Mouse (Mus musculus): ENCODE data around the gene Slc51b. TPM values are rescaled to one million over a fixed set of nuclear protein-coding genes. Genes with fewer than 3 reads are reported as not detected.

The Slc51b gene
- total and polyA plus RNA-seq, 3 experiments = not detected

DNA sequence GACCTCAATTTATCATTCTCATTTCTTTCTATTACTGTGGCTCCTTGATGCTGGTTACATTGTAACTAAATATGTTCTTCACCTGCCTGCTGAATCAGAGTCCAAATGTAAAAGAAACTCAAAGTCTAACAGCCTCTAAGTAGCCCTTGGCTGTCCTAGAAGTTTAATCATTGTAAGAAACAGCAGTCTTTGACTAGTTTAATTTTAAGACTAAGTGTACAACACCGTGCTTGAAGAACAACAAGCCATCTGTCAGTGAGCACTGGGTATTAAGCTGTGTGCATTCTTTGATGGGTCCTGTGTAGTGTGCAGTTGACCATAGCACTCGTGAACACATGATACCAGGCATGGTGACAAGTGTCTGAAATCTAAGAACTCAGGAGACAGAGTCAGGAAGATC lies 4.8 kb upstream of the Slc51b start:
- dilution Hi-C loops (cut with MboI; ENCODE audit: extremely low pct_ligation_motif_present, extremely low pct_unique_long_range_greater_than_20kb, low sequenced_read_pairs) (no loop called here), in situ Hi-C loops (cut with MboI; ENCODE audit: low pct_ligation_motif_present, low pct_unique_long_range_greater_than_20kb, low sequenced_read_pairs) (loop anchor here (5.0 to 10.0 kb wide), 2 partner anchors 45 to 203 kb away; no protein-coding TSS in a partner anchor)
- no peaks in the 10 kb centered on the region for H3K36me3 ChIP-seq (replicated peaks in 1 of 2; ENCODE audit: control insufficient read depth in 1 of 2, insufficient read depth in 1 of 2, low read length in 1 of 2)
- no peak for DNase-seq (ENCODE audit: extremely low read depth)
- H3K9me3 ChIP-seq (replicated peaks; ENCODE audit: low read length) = no peaks in the 10 kb centered on the region
- H3K4me2 ChIP-seq (ENCODE audit: insufficient read depth, low read depth, poor library complexity, severe bottlenecking) = no peak overlapping the region
- H3K27ac ChIP-seq (ENCODE audit: insufficient read depth, low read depth) = no peak overlapping the region
- no peaks in the 10 kb centered on the region for H3K79me2 ChIP-seq (replicated peaks; ENCODE audit: control insufficient read depth, extremely low read depth, insufficient read depth, poor library complexity, severe bottlenecking)
- H3K4me3 ChIP-seq (replicated peaks in 1 of 3; ENCODE audit: low read depth in 2 of 3, low read length in 2 of 3, poor library complexity in 1 of 3) = no peak overlapping the region
- H3K27me3 ChIP-seq (replicated peaks) = no peaks in the 10 kb centered on the region
- peaks cover 0 to 9% of the 10 kb centered on the region in 2 experiments; a peak in 2 of 4 replicates for H3K4me1 ChIP-seq (ENCODE audit: control insufficient read depth in 1 of 2, insufficient read depth in 2 of 2)
- H3K9ac ChIP-seq (ENCODE audit: insufficient read depth, low read depth) = no peak overlapping the region
- no peak for TF ChIP-seq POLR2AphosphoS2 (IDR thresholded peaks at IDR 0.05; ENCODE audit: low read depth, low read length)
- no peak for TF ChIP-seq SMC3 (IDR thresholded peaks at IDR 0.05; ENCODE audit: low read depth, low read length)
- TF ChIP-seq GABPA (IDR thresholded peaks at IDR 0.05; ENCODE audit: insufficient replicate concordance, low read depth, low read length) = no peak

DNA sequence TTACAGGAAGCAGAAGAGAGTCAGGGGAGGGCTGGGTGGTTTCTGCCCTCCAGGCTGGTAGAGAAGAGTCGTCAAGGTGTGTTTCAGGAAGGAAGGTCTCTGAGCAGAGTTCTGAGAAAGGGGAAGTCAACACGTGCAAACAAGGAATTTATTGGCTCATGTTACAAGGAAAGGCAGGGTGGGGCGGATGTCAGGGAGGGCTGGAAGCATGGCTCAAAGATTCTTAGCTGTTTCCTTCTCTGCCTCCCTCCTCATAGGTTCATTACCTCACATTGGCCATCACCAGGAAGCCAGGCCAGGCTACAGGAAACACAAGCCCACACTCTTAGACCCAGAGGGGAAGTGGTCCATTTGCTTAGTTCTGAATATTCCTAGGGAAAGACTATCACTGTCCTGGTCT lies 1.6 kb upstream of the Slc51b start:
- in situ Hi-C loops (cut with MboI; ENCODE audit: low pct_ligation_motif_present, low pct_unique_long_range_greater_than_20kb, low sequenced_read_pairs) = loop anchor here (10.0 kb wide), 1 partner anchor 200 kb away; no protein-coding TSS in a partner anchor
- no peak for DNase-seq (ENCODE audit: extremely low read depth)
- no peaks in the 10 kb centered on the region for H3K79me2 ChIP-seq (replicated peaks; ENCODE audit: control insufficient read depth, extremely low read depth, insufficient read depth, poor library complexity, severe bottlenecking)
- peaks cover 0 to 9% of the 10 kb centered on the region in 2 experiments; a peak in 2 of 4 replicates for H3K4me1 ChIP-seq (ENCODE audit: control insufficient read depth in 1 of 2, insufficient read depth in 2 of 2)
- H3K27ac ChIP-seq (ENCODE audit: insufficient read depth, low read depth) = no peak overlapping the region
- H3K4me3 ChIP-seq (replicated peaks in 1 of 3; ENCODE audit: low read depth in 2 of 3, low read length in 2 of 3, poor library complexity in 1 of 3) = no peak overlapping the region
- dilution Hi-C loops (cut with MboI; ENCODE audit: extremely low pct_ligation_motif_present, extremely low pct_unique_long_range_greater_than_20kb, low sequenced_read_pairs) = no loop called here
- H3K36me3 ChIP-seq (replicated peaks in 1 of 2; ENCODE audit: control insufficient read depth in 1 of 2, insufficient read depth in 1 of 2, low read length in 1 of 2) = no peaks in the 10 kb centered on the region
- TF ChIP-seq ZC3H11A (IDR thresholded peaks at IDR 0.05; ENCODE audit: low read depth, low read length) (no peak), EP300 (IDR thresholded peaks at IDR 0.05; ENCODE audit: low read length) (no peak), MAZ (IDR thresholded peaks at IDR 0.05; ENCODE audit: low read depth, low read length) (no peak), UBTF (IDR thresholded peaks at IDR 0.05; ENCODE audit: low read depth, low read length) (no peak), GABPA (IDR thresholded peaks at IDR 0.05; ENCODE audit: insufficient replicate concordance, low read depth, low read length) (no peak), USF2 (conservative IDR thresholded peaks at IDR 0.05; ENCODE audit: low read depth, low read length) (no peak), POLR2A (IDR thresholded peaks at IDR 0.05; ENCODE audit: low read depth, low read length) (no peak), NELFE (IDR thresholded peaks at IDR 0.05; ENCODE audit: low read depth, low read length) (no peak), ETS1 (conservative IDR thresholded peaks at IDR 0.05; ENCODE audit: low read depth, low read length) (no peak), KAT2A (IDR thresholded peaks at IDR 0.05; ENCODE audit: insufficient replicate concordance, low read length) (no peak), HCFC1 (IDR thresholded peaks at IDR 0.05; ENCODE audit: low read depth, low read length) (no peak), MEF2A (IDR thresholded peaks at IDR 0.05; ENCODE audit: borderline replicate concordance, low read depth, low read length) (no peak), SIN3A (IDR thresholded peaks at IDR 0.05; ENCODE audit: low read length) (no peak)
- H3K27me3 ChIP-seq (replicated peaks) = no peaks in the 10 kb centered on the region
- no peak overlapping the region for H3K4me2 ChIP-seq (ENCODE audit: insufficient read depth, low read depth, poor library complexity, severe bottlenecking)
- no peak overlapping the region for H3K9ac ChIP-seq (ENCODE audit: insufficient read depth, low read depth)
- H3K9me3 ChIP-seq (replicated peaks; ENCODE audit: low read length) = no peaks in the 10 kb centered on the region
